Mouse (Mus musculus) telencephalon, adult 2 months (tissue): Measurements from ENCODE around the gene Adrm1.

Experiments
- DNase-seq: peaks from one replicate; pipeline ENCODE4 v3.0.0-alpha.2; 2011; ENCODE audit warnings: low read depth, low spot score

Gene Adrm1

DNA sequence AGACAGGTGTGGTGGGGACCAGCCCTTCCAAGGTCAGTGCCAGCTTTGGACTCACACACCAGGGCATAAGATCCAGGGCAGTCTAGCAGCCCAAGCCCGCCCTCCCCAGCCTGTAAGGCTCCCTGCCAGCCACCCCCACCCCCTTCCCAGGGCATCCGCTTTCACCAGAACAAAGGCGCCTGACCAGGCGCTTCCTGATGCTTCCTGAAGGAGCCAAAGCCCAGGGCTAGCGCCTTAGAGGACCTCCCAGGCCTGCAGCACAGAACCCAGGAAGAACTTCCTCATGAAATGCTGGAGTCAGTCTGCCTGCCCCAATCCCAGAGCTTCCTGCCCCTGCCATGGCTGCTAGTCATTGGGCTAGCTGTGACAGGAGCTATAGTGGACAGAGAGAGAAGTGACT lies 47.4 kb downstream of the Adrm1 start:
- no peak for DNase-seq

- DNase-seq = no peak
These were observed 48.1 kb downstream of the Adrm1 start for GRCm38 (mm10) chr2:180219145-180219943.

- DNase-seq = no peak
These were observed 48.9 kb downstream of the Adrm1 start for GRCm38 (mm10) chr2:180220165-180220564.

- no peak for DNase-seq
These were observed 49.8 kb downstream of the Adrm1 start for GRCm38 (mm10) chr2:180221051-180221450.

DNA sequence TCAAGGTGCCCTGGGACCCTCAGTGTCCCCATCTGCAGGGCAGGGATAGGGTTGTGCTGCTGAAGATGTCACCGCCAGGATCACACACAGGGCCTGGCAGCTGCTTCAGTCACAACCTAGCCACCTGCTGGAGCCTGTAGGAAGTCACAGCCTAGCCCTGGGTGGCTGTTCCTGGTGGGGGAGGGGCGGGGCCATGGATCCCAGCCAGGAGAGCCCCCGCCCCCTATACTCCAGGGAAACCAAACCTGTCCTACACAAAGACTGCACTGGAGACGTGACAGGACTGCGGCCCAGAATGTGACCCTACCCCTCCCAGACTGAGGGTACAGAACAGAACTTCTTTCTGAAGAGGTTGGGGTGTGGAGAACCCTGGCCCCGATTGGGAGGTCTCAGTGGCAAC lies 51.0 kb downstream of the Adrm1 start:
- DNase-seq = no peak

- no peak for DNase-seq
These were observed 53.4 kb downstream of the Adrm1 start for GRCm38 (mm10) chr2:180224647-180225043.

DNA sequence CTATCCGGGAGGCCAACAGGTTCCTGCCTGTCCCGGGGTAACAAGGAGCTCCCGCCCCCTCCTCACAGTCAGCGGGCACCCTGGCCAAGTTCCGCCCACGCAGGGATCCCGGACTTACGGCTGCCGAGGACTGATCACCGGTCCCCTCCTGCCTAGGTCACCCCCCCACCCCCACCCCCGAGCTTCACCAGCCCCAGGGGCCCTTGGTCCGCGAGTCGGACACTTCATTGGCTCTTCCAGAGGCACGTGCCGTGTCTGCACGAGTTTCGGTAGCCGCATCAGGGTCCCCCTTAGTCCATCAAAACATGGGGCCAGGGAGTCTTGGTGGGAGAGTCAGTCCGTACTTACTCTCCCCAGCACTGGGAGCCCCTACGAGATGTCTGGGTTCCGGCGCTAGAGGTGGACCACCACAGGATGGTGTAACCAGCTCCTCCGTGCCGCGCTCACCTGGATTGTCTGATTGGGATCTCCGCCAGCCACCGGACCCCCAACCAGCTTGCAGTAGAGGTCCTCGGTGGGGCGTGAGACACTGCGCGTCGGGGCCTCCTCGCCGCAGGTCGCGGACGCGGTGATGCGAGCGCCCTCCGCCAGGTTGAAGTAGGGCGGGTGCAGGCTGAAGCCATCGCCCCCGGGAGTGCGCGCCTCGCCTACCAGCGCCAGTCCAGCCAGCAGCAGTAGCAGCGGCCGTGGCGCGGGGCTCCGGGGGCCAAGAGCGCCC lies 53.9 kb downstream of the Adrm1 start:
- no peak for DNase-seq
